Comparison of ENCODE assay signal across 9 mouse cellular contexts in the genomic region with DNA sequence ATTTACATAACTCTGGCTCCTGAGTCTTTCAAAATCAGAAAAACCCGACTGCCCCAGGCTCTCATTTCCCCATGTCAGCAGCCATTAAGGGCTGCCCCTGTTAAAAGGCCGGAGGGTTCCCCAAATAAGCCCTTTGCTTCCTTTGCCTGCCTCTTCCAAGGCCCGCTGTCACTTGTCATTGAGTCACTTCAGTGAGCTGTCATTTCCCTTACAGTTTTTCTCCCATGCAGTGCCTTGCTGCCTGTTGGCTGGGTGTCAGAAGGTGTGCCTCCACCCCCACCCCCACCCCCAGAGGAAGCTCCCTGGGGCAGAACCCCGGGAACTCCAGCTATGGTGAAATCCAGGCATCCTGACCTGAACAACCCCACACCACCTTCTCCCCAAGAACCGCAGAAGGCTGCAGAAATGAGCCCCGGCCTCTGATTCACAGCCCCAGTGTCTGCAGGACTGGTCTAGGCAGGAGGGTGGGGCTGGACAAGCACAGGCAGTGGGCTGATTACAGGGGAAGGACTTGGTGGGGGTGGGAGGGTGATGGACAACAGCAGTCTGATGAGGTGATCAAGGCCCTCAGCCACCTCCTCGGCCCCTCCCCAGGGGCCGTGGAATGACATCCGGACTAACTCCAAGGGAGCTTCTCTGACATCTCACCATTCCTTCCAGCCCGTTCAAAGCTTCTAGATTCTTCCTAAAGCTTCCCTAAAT. TPM values are rescaled to one million over a fixed set of nuclear protein-coding genes. Genes with fewer than 3 reads are reported as not detected.
DNase-seq lines count a peak whose midpoint lies in the region; ATAC-seq and TF ChIP-seq lines count a peak whose summit lies in the region.
"Had no signal": no experiment of that assay in that cellular context is flagged by ENCODE, and none has a peak within 500 bp of the region (broad histone marks: within the 10 kb centered on the region; RNA-seq: fewer than 3 reads in every experiment).

No protein-coding gene starts in this region.

- no peak for DNase-seq in liver, embryonic 13.5 days
- no peak for DNase-seq in liver, embryonic 11.5 days (ENCODE audit: low spot score)
- peak; percentile 36 for DNase-seq in embryonic facial prominence, embryonic 14.5 days (ENCODE audit: low spot score)
- peak; percentile 47 for DNase-seq in retina, embryonic 14.5 days (ENCODE audit: low spot score)
- DNase-seq in cerebellum, adult 2 months = no peak
- DNase-seq in thymus, postnatal 4 days = no peak
- no peak for DNase-seq in layer of hippocampus, postnatal 25 days (ENCODE audit: extremely low spot score in 1 of 2, low spot score in 1 of 2)
- DNase-seq: kidney, adult 8-10 months had no signal

- H3K9ac ChIP-seq in liver, embryonic 13.5 days = no peak overlapping the region
- no peak overlapping the region for H3K9ac ChIP-seq in liver, embryonic 11.5 days (ENCODE audit: low read depth, low read length)
- no peak overlapping the region for H3K9ac ChIP-seq in embryonic facial prominence, embryonic 14.5 days (ENCODE audit: low read depth, low read length)
- no peak overlapping the region for H3K9ac ChIP-seq in intestine, embryonic 15.5 days

- peak; percentile 33; the same call in 1 of the 2 replicates for ATAC-seq in liver, embryonic 13.5 days (ENCODE audit: low read depth)
- no peak; the same call in 1 of the 2 replicates for ATAC-seq in liver, embryonic 11.5 days (replicated peaks; ENCODE audit: low FRiP score)
- ATAC-seq in embryonic facial prominence, embryonic 14.5 days (ENCODE audit: low read depth) = no peak
- ATAC-seq in intestine, embryonic 15.5 days = peak; percentile 49

- TF ChIP-seq CTCF in cerebellum, adult 2 months (IDR thresholded peaks at IDR 0.05; ENCODE audit: borderline replicate concordance, insufficient read depth, low read depth, low read length) = no peak

- peaks cover 14% of the 10 kb centered on the region for H3K27me3 ChIP-seq in liver, embryonic 13.5 days
- H3K27me3 ChIP-seq in liver, embryonic 11.5 days (replicated peaks; ENCODE audit: control insufficient read depth, insufficient read depth, low read length) = no peaks in the 10 kb centered on the region
- H3K27me3 ChIP-seq in embryonic facial prominence, embryonic 14.5 days (replicated peaks; ENCODE audit: control insufficient read depth, insufficient read depth, low read length) = no peaks in the 10 kb centered on the region
- H3K27me3 ChIP-seq in intestine, embryonic 15.5 days (replicated peaks) = no peaks in the 10 kb centered on the region
- no peaks in the 10 kb centered on the region for H3K27me3 ChIP-seq in cerebellum, adult 2 months (ENCODE audit: control insufficient read depth, insufficient read depth, low read length)

- H3K27ac ChIP-seq in liver, embryonic 13.5 days = no peak overlapping the region
- H3K27ac ChIP-seq in liver, embryonic 11.5 days (ENCODE audit: low read depth, low read length) = no peak overlapping the region
- peak overlapping the region; percentile 72; the same call in 1 of the 2 replicates for H3K27ac ChIP-seq in embryonic facial prominence, embryonic 14.5 days (replicated peaks; ENCODE audit: low read depth, low read length)
- H3K27ac ChIP-seq in intestine, embryonic 15.5 days = peak overlapping the region; percentile 27; the same call in 1 of the 2 replicates
- no peak overlapping the region for H3K27ac ChIP-seq in cerebellum, adult 2 months (ENCODE audit: insufficient read depth, low read length)

- 39% methylated on average over 10 of the region's 10 CpGs for WGBS in liver, embryonic 13.5 days (ENCODE audit: insufficient replicate concordance)
- WGBS in liver, embryonic 11.5 days = 26% methylated on average over 10 of the region's 10 CpGs
- 31% methylated on average over 10 of the region's 10 CpGs for WGBS in embryonic facial prominence, embryonic 14.5 days
- WGBS in intestine, embryonic 15.5 days = 32% methylated on average over 10 of the region's 10 CpGs
- 79% methylated on average over 10 of the region's 10 CpGs for WGBS in cerebellum, adult 2 months

- H3K4me3 ChIP-seq in liver, embryonic 13.5 days (replicated peaks) = no peak overlapping the region
- H3K4me3 ChIP-seq in liver, embryonic 11.5 days (ENCODE audit: low read depth, low read length) = no peak overlapping the region
- no peak overlapping the region for H3K4me3 ChIP-seq in embryonic facial prominence, embryonic 14.5 days (ENCODE audit: low read depth, low read length)
- H3K4me3 ChIP-seq in intestine, embryonic 15.5 days (replicated peaks) = no peak overlapping the region
- no peak overlapping the region for H3K4me3 ChIP-seq in cerebellum, adult 2 months (replicated peaks; ENCODE audit: insufficient read depth, low read depth, low read length)

- no peaks in the 10 kb centered on the region for H3K9me3 ChIP-seq in liver, embryonic 13.5 days (replicated peaks)
- no peaks in the 10 kb centered on the region for H3K9me3 ChIP-seq in liver, embryonic 11.5 days (ENCODE audit: control insufficient read depth, low read length)
- no peaks in the 10 kb centered on the region for H3K9me3 ChIP-seq in embryonic facial prominence, embryonic 14.5 days (ENCODE audit: control insufficient read depth, low read length)
- no peaks in the 10 kb centered on the region for H3K9me3 ChIP-seq in intestine, embryonic 15.5 days

- H3K4me2 ChIP-seq in liver, embryonic 13.5 days = no peak overlapping the region
- no peak overlapping the region for H3K4me2 ChIP-seq in liver, embryonic 11.5 days
- H3K4me2 ChIP-seq in embryonic facial prominence, embryonic 14.5 days (ENCODE audit: low read depth, low read length) = no peak overlapping the region
- no peak overlapping the region for H3K4me2 ChIP-seq in intestine, embryonic 15.5 days (replicated peaks)

- peaks cover 39% of the 10 kb centered on the region for H3K4me1 ChIP-seq in liver, embryonic 13.5 days (replicated peaks)
- peaks cover 26% of the 10 kb centered on the region for H3K4me1 ChIP-seq in liver, embryonic 11.5 days (replicated peaks; ENCODE audit: control insufficient read depth, insufficient read depth, low read length)
- peaks cover 46% of the 10 kb centered on the region for H3K4me1 ChIP-seq in embryonic facial prominence, embryonic 14.5 days (ENCODE audit: control insufficient read depth, insufficient read depth, low read length)
- peaks cover 20% of the 10 kb centered on the region for H3K4me1 ChIP-seq in intestine, embryonic 15.5 days (replicated peaks)
- no peaks in the 10 kb centered on the region for H3K4me1 ChIP-seq in cerebellum, adult 2 months (ENCODE audit: control insufficient read depth, insufficient read depth, low read length)

- TF ChIP-seq POLR2A in cerebellum, adult 2 months (IDR thresholded peaks at IDR 0.05; ENCODE audit: borderline replicate concordance, insufficient read depth, low read length) = no peak

- no peaks in the 10 kb centered on the region for H3K36me3 ChIP-seq in liver, embryonic 13.5 days
- H3K36me3 ChIP-seq in liver, embryonic 11.5 days (ENCODE audit: control insufficient read depth, insufficient read depth, low read length) = no peaks in the 10 kb centered on the region
- H3K36me3 ChIP-seq in embryonic facial prominence, embryonic 14.5 days (ENCODE audit: control insufficient read depth, insufficient read depth, low read length) = no peaks in the 10 kb centered on the region
- no peaks in the 10 kb centered on the region for H3K36me3 ChIP-seq in intestine, embryonic 15.5 days

RNA-seq across cellular contexts. Expression of a gene that starts 14.8 kb away (rescaled TPM):
- 17.3 and 18.4 TPM in 2 replicates for polyA plus RNA-seq in liver, embryonic 13.5 days (2015; fragmentation: Nextera tagmentation; extraction: Ambion mirVana)
- polyA plus RNA-seq in liver, embryonic 11.5 days (2014; fragmentation: Nextera tagmentation; extraction: Ambion mirVana) = 26.0 and 29.5 TPM in 2 replicates
- 39.3 and 51.0 TPM in 2 replicates for polyA plus RNA-seq in embryonic facial prominence, embryonic 14.5 days (2014; fragmentation: Nextera tagmentation; extraction: Ambion mirVana)
- 54.4 and 57.8 TPM in 2 replicates for polyA plus RNA-seq in intestine, embryonic 15.5 days (2015; fragmentation: Nextera tagmentation; extraction: Ambion mirVana)
- 73.8 and 77.5 TPM in 2 replicates for polyA plus RNA-seq in cerebellum, adult 2 months (2012; rRNA removed)
- total RNA-seq in layer of hippocampus, postnatal 25 days (2021) = 10 to 100 TPM; 41.4 to 41.8 TPM

RNA-seq across cellular contexts. Expression of a gene that starts 56.6 kb away (rescaled TPM):
- not detected in 2 replicates for polyA plus RNA-seq in liver, embryonic 13.5 days (2015; fragmentation: Nextera tagmentation; extraction: Ambion mirVana)
- 0.18 and 0.29 TPM in 2 replicates for polyA plus RNA-seq in liver, embryonic 11.5 days (2014; fragmentation: Nextera tagmentation; extraction: Ambion mirVana)
- 1.2 and 2.1 TPM in 2 replicates for polyA plus RNA-seq in embryonic facial prominence, embryonic 14.5 days (2014; fragmentation: Nextera tagmentation; extraction: Ambion mirVana)
- polyA plus RNA-seq in intestine, embryonic 15.5 days (2015; fragmentation: Nextera tagmentation; extraction: Ambion mirVana) = 0.18 TPM in 1 of 2 replicates, not detected in the other
- 7.5 and 7.6 TPM in 2 replicates for polyA plus RNA-seq in cerebellum, adult 2 months (2012; rRNA removed)
- total RNA-seq in layer of hippocampus, postnatal 25 days (2021) = under 1 TPM in 1 of 2 experiments, not detected in 1; 0.22 TPM

Comparison
In these comparisons a context has a peak if more than half of its experiments do, and no peak if none do; other contexts are left out.
1. ATAC-seq: peak in liver, embryonic 13.5 days (single experiment) and intestine, embryonic 15.5 days (single experiment); none in liver, embryonic 11.5 days (single experiment) and embryonic facial prominence, embryonic 14.5 days (single experiment).
2. DNase-seq: peak in embryonic facial prominence, embryonic 14.5 days (single experiment) and retina, embryonic 14.5 days (single experiment); none in liver, embryonic 13.5 days (single experiment), liver, embryonic 11.5 days (single experiment), cerebellum, adult 2 months (0 of 2), thymus, postnatal 4 days (single experiment) and layer of hippocampus, postnatal 25 days (0 of 2).
3. H3K27ac ChIP-seq: peak in embryonic facial prominence, embryonic 14.5 days (single experiment) and intestine, embryonic 15.5 days (single experiment); none in liver, embryonic 13.5 days (single experiment), liver, embryonic 11.5 days (single experiment) and cerebellum, adult 2 months (single experiment).